Mouse (Mus musculus): Measurements from ENCODE around the gene Sox5.

DNA sequence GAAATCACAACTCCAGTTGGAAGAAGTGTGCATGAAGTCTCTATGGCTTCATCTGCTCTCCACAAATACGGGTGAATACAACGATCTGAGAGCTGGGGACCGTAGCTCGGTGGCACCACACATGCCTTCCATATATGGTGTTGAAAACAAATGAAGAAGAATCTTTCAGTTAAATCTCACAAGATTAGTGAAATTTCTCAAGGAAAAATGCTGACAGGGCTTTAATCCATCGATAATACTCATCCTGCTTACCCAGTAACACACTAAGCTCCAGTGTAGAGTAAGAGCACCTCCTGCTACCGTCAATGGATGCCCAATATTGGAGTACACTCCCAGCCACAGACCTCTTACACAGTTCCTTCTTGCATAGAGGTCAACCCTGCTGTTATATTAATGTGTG lies 678.2 kb downstream of the Sox5 start:
- TF ChIP-seq CTCF (IDR thresholded peaks at IDR 0.05; ENCODE audit: extremely low read depth, insufficient read depth, low read length) (no peak), POLR2A (IDR thresholded peaks at IDR 0.05; ENCODE audit: extremely low read depth, insufficient read depth, low read length) (no peak)

Data from cortical plate, adult 2 months (tissue).